15 mouse cellular contexts compared by ENCODE assay signal in genomic region chr15:25415958-25416357, GRCm38 (mm10). TPM values are rescaled to one million over a fixed set of nuclear protein-coding genes. Genes with fewer than 3 reads are reported as not detected.
DNase-seq lines count a peak whose midpoint lies in the region; ATAC-seq and TF ChIP-seq lines count a peak whose summit lies in the region.
"Had no signal": no experiment of that assay in that cellular context is flagged by ENCODE, and none has a peak within 500 bp of the region (broad histone marks: within the 10 kb centered on the region; RNA-seq: fewer than 3 reads in every experiment).

No protein-coding gene starts in this region.

- no peaks in the 10 kb centered on the region for H3K27me3 ChIP-seq in forebrain, embryonic 13.5 days
- H3K27me3 ChIP-seq in hindbrain, postnatal 0 days (ENCODE audit: insufficient read depth, low read length), result no peaks in the 10 kb centered on the region
- no peaks in the 10 kb centered on the region for H3K27me3 ChIP-seq in neural tube, embryonic 14.5 days (ENCODE audit: control insufficient read depth, insufficient read depth, low read length)

- H3K4me2 ChIP-seq in forebrain, embryonic 13.5 days, result peak overlapping the region; percentile 71
- H3K4me2 ChIP-seq in hindbrain, postnatal 0 days (ENCODE audit: low read depth, low read length), result peak overlapping the region; percentile 89
- peak overlapping the region; percentile 81 for H3K4me2 ChIP-seq in neural tube, embryonic 14.5 days (ENCODE audit: low read depth, low read length)
- H3K4me2 ChIP-seq: heart, embryonic 15.5 days had no signal

- peak overlapping the region; percentile 93 for H3K4me3 ChIP-seq in forebrain, embryonic 13.5 days
- H3K4me3 ChIP-seq in hindbrain, postnatal 0 days (ENCODE audit: low read length), result peak overlapping the region; percentile 98
- H3K4me3 ChIP-seq in neural tube, embryonic 14.5 days (ENCODE audit: low read depth, low read length), result peak overlapping the region; percentile 100
- H3K4me3 ChIP-seq: heart, embryonic 15.5 days; megakaryocyte, embryonic 14.5 days had no signal

- DNase-seq in layer of hippocampus, postnatal 10 days (ENCODE audit: low spot score in 2 of 2), result peak; percentile 14 to 30
- DNase-seq in layer of hippocampus, postnatal 14 days (ENCODE audit: low spot score in 2 of 2), result no peak
- peak; percentile 86 for DNase-seq in hindbrain, postnatal 0 days (ENCODE audit: low spot score)
- DNase-seq in lung, postnatal 10 days, result no peak
- DNase-seq in thymus, adult 18-20 months, result no peak
- DNase-seq in spleen, postnatal 14 days (ENCODE audit: low spot score in 2 of 2), result no peak
- DNase-seq: cerebellum, adult 8-10 months; gastrocnemius, postnatal 14 days; kidney, adult 18-20 months; left cerebral cortex, postnatal 4 days; spleen, adult 18-20 months had no signal

- H3K27ac ChIP-seq in forebrain, embryonic 13.5 days, result peak overlapping the region; percentile 31; the same call in 1 of the 2 replicates
- peak overlapping the region; percentile 100 for H3K27ac ChIP-seq in hindbrain, postnatal 0 days
- H3K27ac ChIP-seq in neural tube, embryonic 14.5 days (ENCODE audit: low read depth, low read length), result peak overlapping the region; percentile 49
- H3K27ac ChIP-seq: heart, embryonic 15.5 days had no signal

- peak overlapping the region; percentile 100 for H3K9ac ChIP-seq in forebrain, embryonic 13.5 days
- peak overlapping the region; percentile 98 for H3K9ac ChIP-seq in hindbrain, postnatal 0 days (replicated peaks; ENCODE audit: low read length)
- H3K9ac ChIP-seq in neural tube, embryonic 14.5 days (replicated peaks; ENCODE audit: low read depth, low read length), result peak overlapping the region; percentile 100; the same call in 1 of the 2 replicates
- H3K9ac ChIP-seq: heart, embryonic 15.5 days had no signal

- WGBS in forebrain, embryonic 13.5 days, result 36% methylated on average over 4 of the region's 4 CpGs
- 22% methylated on average over 4 of the region's 4 CpGs for WGBS in hindbrain, postnatal 0 days
- WGBS in neural tube, embryonic 14.5 days, result 29% methylated on average over 4 of the region's 4 CpGs

- ATAC-seq in forebrain, embryonic 13.5 days, result no peak
- no peak for ATAC-seq in hindbrain, postnatal 0 days
- no peak for ATAC-seq in neural tube, embryonic 14.5 days (ENCODE audit: low read depth)

- peaks cover 31% of the 10 kb centered on the region for H3K4me1 ChIP-seq in forebrain, embryonic 13.5 days
- 0 out of 2 replicates have a peak, but pooled peaks cover 3% of the 10 kb centered on the region for H3K4me1 ChIP-seq in hindbrain, postnatal 0 days (ENCODE audit: insufficient read depth, low read length)
- peaks cover 4% of the 10 kb centered on the region; the same call in 1 of the 2 replicates for H3K4me1 ChIP-seq in neural tube, embryonic 14.5 days (ENCODE audit: control insufficient read depth, insufficient read depth, low read length)

- H3K36me3 ChIP-seq in forebrain, embryonic 13.5 days (ENCODE audit: poor library complexity, severe bottlenecking), result 0 out of 2 replicates have a peak, but pooled peaks cover 6% of the 10 kb centered on the region
- H3K36me3 ChIP-seq in hindbrain, postnatal 0 days (ENCODE audit: insufficient read depth, low read length), result no peaks in the 10 kb centered on the region
- no peaks in the 10 kb centered on the region for H3K36me3 ChIP-seq in neural tube, embryonic 14.5 days (ENCODE audit: control insufficient read depth, insufficient read depth, low read length)
- H3K36me3 ChIP-seq: heart, embryonic 15.5 days had no signal

- no peak for TF ChIP-seq CTCF in hindbrain, postnatal 0 days (IDR thresholded peaks at IDR 0.05; ENCODE audit: low read depth)

- no peaks in the 10 kb centered on the region for H3K9me3 ChIP-seq in forebrain, embryonic 13.5 days (replicated peaks)
- H3K9me3 ChIP-seq in hindbrain, postnatal 0 days (ENCODE audit: low read length), result no peaks in the 10 kb centered on the region
- no peaks in the 10 kb centered on the region for H3K9me3 ChIP-seq in neural tube, embryonic 14.5 days (ENCODE audit: control insufficient read depth, low read length)
- H3K9me3 ChIP-seq: heart, embryonic 15.5 days; megakaryocyte, embryonic 14.5 days had no signal

RNA-seq across cellular contexts. Expression of gene Basp1, which starts 2.4 kb away (rescaled TPM):
- total RNA-seq in layer of hippocampus, postnatal 10 days (2021), result 1,000 to 10,000 TPM; 1,220 to 1,337 TPM
- 1,000 to 10,000 TPM in 1 of 2 experiments, 100 to 1,000 TPM in 1; 941 to 1,006 TPM for total RNA-seq in layer of hippocampus, postnatal 14 days (2021)
- 154 and 164 TPM in 2 replicates for polyA plus RNA-seq in forebrain, embryonic 13.5 days (2015; fragmentation: Nextera tagmentation; extraction: Ambion mirVana)
- 701 and 894 TPM in 2 replicates for total RNA-seq in hindbrain, postnatal 0 days (2014; rRNA removed)
- polyA plus RNA-seq in hindbrain, postnatal 0 days (2015; fragmentation: Nextera tagmentation; extraction: Ambion mirVana), result 415 and 425 TPM in 2 replicates
- 211 and 216 TPM in 2 replicates for polyA plus RNA-seq in neural tube, embryonic 14.5 days (2014; fragmentation: Nextera tagmentation; extraction: Ambion mirVana)

Comparison
In these comparisons a context has a peak if more than half of its experiments do, and no peak if none do; other contexts are left out.
1. DNase-seq: peak in layer of hippocampus, postnatal 10 days (2 of 2) and hindbrain, postnatal 0 days (single experiment); none in layer of hippocampus, postnatal 14 days (0 of 2), lung, postnatal 10 days (single experiment), thymus, adult 18-20 months (0 of 2) and spleen, postnatal 14 days (0 of 2).
2. H3K27ac ChIP-seq: peak in every context shown above with its lines; median percentile 100 in hindbrain, postnatal 0 days; 49 in neural tube, embryonic 14.5 days; 31 in forebrain, embryonic 13.5 days.
3. Peak in every context shown above with its lines, with median percentiles within 50 percentile points of each other: H3K4me2 ChIP-seq, H3K4me3 ChIP-seq and H3K9ac ChIP-seq.